Mouse (Mus musculus) Muller cell, postnatal 12 days (primary cell): ENCODE measurements at regions not wholly inside any gene's neighbourhood (a gene's known extent, or its start where the extent isn't known, plus 50 kb on each side); places are given as distances from the start of the nearest gene placed in this dataset.

ENCODE experiments used
- DNase-seq: peaks from one replicate; pipeline ENCODE4 v3.0.0-alpha.2; 2015; ENCODE audit errors: inconsistent ontology term

DNA sequence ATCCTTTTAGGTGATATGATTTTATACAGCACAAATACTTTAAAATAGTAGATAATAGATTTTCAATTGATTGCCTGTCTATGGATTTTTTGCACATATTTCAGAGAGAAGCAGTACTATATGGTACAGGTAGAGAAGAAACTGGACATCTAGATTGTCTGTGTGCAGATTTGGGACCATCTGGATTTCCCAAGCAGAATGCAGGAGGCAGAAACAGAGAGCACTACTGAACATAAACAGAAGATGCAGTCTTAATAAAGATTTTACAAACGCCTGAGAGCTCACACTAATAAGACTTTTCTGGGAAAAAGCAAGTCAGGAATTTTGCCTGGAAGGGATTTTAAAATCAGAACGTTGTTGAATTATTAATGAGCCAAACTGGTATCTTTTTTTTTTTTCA lies 432.9 kb downstream of the Col11a1 start:
- no peak for DNase-seq

- no peak for DNase-seq
These were observed 433.6 kb downstream of the Col11a1 start for GRCm38 (mm10) chr3:114463714-114464545.

GRCm38 (mm10) chr3:114464546-114464888 lies 434.2 kb downstream of the Col11a1 start:
- no peak for DNase-seq

DNA sequence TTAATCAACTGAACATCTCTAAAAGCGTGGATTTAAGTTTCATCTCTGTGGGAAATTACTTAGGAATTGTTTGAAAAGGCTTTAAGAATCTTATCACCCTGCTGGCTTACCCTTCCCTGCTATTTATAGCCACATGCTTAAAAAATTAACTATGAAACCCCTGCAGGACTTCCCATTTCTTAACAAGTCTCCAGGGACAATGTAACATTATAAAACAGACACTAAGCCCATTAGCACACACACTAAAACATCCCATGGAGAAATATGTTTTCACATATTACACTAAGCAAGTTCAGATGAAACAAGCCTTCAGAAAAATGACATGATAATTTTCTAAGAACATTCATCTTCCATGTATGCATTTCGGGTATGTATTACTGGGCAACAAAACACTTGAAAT lies 420.0 kb upstream of the Olfm3 start:
- no peak for DNase-seq

- DNase-seq: no peak
These were observed 396.1 kb upstream of the Olfm3 start for GRCm38 (mm10) chr3:114507690-114508332.

DNA sequence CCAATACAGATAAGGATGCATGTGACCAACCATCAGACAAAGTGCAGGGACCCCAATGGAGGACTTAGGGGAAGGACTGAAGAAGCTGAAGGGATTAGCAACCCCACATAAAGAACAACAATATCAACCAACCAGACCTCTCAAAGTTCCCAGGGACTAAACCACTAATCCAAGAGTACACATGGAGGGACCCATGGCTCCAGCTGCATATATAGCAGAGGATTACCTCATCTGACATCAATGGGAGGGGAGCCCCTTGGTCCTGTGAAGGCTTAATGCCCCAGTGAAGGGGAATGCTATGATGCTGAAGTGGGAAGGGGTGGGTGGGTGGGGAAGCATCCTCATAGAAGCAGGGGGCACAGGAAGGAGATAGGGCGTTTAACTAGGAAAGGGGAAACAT lies 388.6 kb upstream of the Olfm3 start:
- no peak for DNase-seq

DNA sequence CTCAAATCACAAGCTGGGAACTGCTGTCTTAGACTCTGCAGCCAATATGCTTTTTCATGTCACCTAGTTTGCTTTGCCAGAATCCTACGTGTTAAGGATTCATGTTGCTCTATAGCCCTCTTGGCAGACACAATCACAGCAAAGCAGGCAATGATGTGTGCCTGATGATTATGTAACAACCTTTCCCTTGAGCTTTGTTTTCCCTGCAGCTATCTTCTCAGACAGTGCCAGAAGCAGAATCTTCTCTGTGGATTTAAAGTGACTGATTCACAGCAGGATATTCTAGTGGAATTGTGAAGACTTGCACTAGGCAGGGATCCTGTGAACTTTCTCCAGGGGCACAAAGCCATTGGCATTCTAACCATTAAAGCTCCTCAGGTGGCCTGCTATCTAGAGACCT lies 359.5 kb upstream of the Olfm3 start:
- peak; percentile 1 for DNase-seq

- DNase-seq: no peak
These were observed 356.7 kb upstream of the Olfm3 start for GRCm38 (mm10) chr3:114547218-114547617.

DNA sequence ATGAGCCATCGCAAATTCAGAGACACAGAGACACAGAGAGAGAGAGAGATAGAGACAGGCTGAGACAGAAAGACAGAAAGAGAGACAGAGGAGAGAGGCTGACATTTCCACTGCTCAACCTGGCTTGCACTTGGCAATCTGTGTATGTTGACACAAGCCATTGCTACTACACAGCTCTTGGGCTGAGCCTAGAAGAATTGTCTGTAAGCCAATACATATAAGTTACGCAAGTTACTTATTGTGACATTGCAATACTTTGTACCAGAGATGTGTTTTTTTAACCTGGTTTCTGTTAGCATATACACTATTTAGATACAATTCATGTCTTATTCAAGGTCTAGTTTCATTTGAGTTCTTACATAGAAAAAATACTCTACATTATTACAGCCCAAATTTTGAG lies 332.9 kb upstream of the Olfm3 start:
- DNase-seq: no peak
